Mouse (Mus musculus) embryonic facial prominence, embryonic 13.5 days (tissue): ENCODE results near the gene Zscan25. TPM values are rescaled to one million over a fixed set of nuclear protein-coding genes. Genes with fewer than 3 reads are reported as not detected.
A peak's percentile ranks its signal among the peaks of the same experiment; 100 is the strongest.
"Not testable (repeated sequence)": the region's sequence is repeated elsewhere in the genome, so short reads cannot be mapped to it uniquely, and the experiment has no call there.

Source experiments
- ATAC-seq: fragments of 200-750 bp; cut with Nextera tagmentation; 2 replicates; pipeline ENCODE4 v1.8.0; 2017; ENCODE audit warnings: low read depth; ENCODE audit not compliant: insufficient number of reproducible peaks, insufficient read depth, low FRiP score, low TSS enrichment
- H3K27ac ChIP-seq: fragments of 300-500 bp; sonication (generic); 2 replicates; pipeline ENCODE4 v1.5.1; 2015; ENCODE audit warnings: moderate library complexity, mild to moderate bottlenecking, inconsistent platforms
- H3K27me3 ChIP-seq: fragments of 300-500 bp; sonication (generic); 2 replicates; pipeline ENCODE4 v1.6.1; 2015; ENCODE audit warnings: mild to moderate bottlenecking, inconsistent platforms
- H3K36me3 ChIP-seq: fragments of 300-500 bp; sonication (generic); 2 replicates; pipeline ENCODE4 v1.6.1; 2015; ENCODE audit warnings: mild to moderate bottlenecking, inconsistent platforms
- H3K4me1 ChIP-seq: fragments of 300-500 bp; sonication (generic); 2 replicates; pipeline ENCODE4 v1.6.1; 2015; ENCODE audit warnings: inconsistent platforms
- H3K4me2 ChIP-seq: fragments of 300-500 bp; sonication (generic); 2 replicates; pipeline ENCODE4 v1.6.1; 2015; ENCODE audit warnings: moderate library complexity, mild to moderate bottlenecking, inconsistent platforms
- H3K4me3 ChIP-seq: fragments of 300-500 bp; sonication (generic); 2 replicates; pipeline ENCODE4 v1.5.1; 2015; ENCODE audit warnings: mild to moderate bottlenecking, inconsistent platforms
- H3K9ac ChIP-seq: fragments of 300-500 bp; sonication (generic); 2 replicates; pipeline ENCODE4 v1.6.1; 2015; ENCODE audit warnings: mild to moderate bottlenecking, inconsistent platforms
- H3K9me3 ChIP-seq: fragments of 300-500 bp; sonication (generic); 2 replicates; pipeline ENCODE4 v1.6.1; 2016; ENCODE audit warnings: inconsistent platforms
- WGBS: fragments of 180-500 bp; shearing (Covaris S2); methylation state at CpG from one replicate; pipeline ENCODE4 v1.1.7; 2015; ENCODE audit warnings: mixed read lengths; 5-methylcytosine and 5-hydroxymethylcytosine counted together
- polyA plus RNA-seq: library from polyadenylated mRNA; unstranded; fragments of >200 nt; fragmentation: Nextera tagmentation; extraction: Ambion mirVana; gene quantifications from 2 replicates; pipeline ENCODE4 v1.2.1, GENCODE M21; 2015

Gene Zscan25
- polyA plus RNA-seq: 0.80 and 0.83 TPM in 2 replicates

DNA sequence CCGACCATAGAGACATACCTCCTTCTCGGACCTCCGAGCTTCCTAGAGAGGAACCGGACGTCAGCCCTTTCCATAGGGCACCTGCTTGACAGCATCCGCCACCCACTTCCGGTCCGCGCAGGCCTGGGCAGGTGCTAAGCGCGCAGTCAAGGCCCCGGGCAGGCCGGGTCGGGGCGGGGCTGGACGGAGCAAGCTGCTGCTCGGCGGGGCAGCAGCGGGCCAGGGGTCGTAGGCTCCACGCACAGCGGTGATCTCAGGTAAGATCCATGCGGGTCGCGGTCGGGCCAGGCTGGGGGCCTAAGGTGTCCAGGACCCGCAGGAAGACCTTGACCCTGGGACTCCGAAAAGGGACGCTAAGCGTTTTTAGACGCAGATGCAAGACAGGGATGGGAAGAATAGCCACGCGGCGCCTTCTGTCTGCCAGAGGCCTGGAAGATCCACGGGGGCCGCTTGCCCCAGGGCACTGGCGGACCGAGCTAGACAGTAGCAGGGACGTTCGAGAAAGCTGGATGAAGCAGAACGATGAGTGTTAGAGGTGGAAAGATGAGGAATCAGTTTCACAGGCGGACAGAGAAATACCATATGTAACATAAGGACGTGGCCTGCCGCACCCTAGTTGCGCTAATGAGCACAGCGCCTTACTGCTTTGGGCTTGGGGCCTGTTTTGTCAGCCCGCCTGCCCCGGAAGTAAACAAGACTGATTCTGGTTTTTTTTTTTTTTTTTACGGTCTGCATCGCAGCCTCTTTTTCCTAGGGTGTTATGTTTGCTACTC is at the start of gene Zscan25:
Gene Zscan25, plus strand, starts transcription at position 130 of the 773 bp plus-strand sequence.
- H3K36me3 ChIP-seq: peaks cover 33% of the 10 kb centered on the region
- no peaks in the 10 kb centered on the region for H3K9me3 ChIP-seq
- H3K4me1 ChIP-seq: peaks cover 8% of the 10 kb centered on the region; the same call in 1 of the 2 replicates
- peak; percentile 97 for ATAC-seq
- under 1% methylated on average over 50 of the region's 50 CpGs for WGBS
- H3K4me3 ChIP-seq: peak within 1 kb of the TSS; percentile 90
- H3K27ac ChIP-seq: peak within 1 kb of the TSS; percentile 85
- H3K27me3 ChIP-seq: no peaks in the 10 kb centered on the region
- H3K4me2 ChIP-seq: peak within 1 kb of the TSS; percentile 83
- H3K9ac ChIP-seq: peak within 1 kb of the TSS; percentile 92

DNA sequence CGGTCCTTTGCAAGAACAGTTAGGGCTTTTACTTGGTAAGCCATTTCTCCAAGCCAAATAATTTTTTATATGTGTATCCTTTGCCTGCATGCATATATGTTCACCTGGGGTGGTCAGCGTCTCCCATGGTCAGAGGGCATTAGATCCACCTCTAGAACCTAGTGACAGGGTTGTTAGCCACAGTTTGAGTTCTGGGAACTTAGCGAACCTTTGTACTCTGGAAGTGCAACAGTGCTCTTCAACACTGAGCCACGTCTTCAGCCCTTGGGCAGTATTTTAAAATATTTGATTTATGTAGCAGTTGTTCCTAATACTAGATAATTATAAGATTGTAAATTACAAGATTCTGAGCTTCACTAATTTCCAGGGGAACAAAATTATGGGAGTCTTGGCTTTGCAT is 49.7 kb upstream of the Zscan25 start:
- H3K4me3 ChIP-seq: peak overlapping the region; percentile 99
- no peak overlapping the region for H3K9ac ChIP-seq
- H3K9me3 ChIP-seq: no peaks in the 10 kb centered on the region
- no peaks in the 10 kb centered on the region for H3K27me3 ChIP-seq
- 82% methylated on average over 4 of the region's 4 CpGs for WGBS
- H3K36me3 ChIP-seq: peaks cover 25% of the 10 kb centered on the region
- H3K4me2 ChIP-seq: peak overlapping the region; percentile 79
- peaks cover 16% of the 10 kb centered on the region for H3K4me1 ChIP-seq
- H3K27ac ChIP-seq: peak overlapping the region; percentile 85
- ATAC-seq: no peak

- Histone ChIP-seq H3K9me3 (no peaks in the 10 kb centered on the region), H3K4me2 (peak within 1 kb of the TSS; percentile 79), H3K36me3 (peaks cover 30% of the 10 kb centered on the region), H3K27me3 (no peaks in the 10 kb centered on the region), H3K4me1 (peaks cover 16% of the 10 kb centered on the region), H3K9ac (peak within 1 kb of the TSS; percentile 99), H3K4me3 (peak within 1 kb of the TSS; percentile 99), H3K27ac (peak within 1 kb of the TSS; percentile 85)
- peak; percentile 95 for ATAC-seq
- WGBS: under 1% methylated on average over 42 of the region's 42 CpGs
Observed at GRCm38 (mm10) chr5:145231367-145231871, 48.9 kb upstream of the Zscan25 start, which contains the start of gene Zfp655. Gene Zfp655, plus strand, starts transcription at chr5:145231715.

GRCm38 (mm10) chr5:145231893-145232411 is 48.3 kb upstream of the Zscan25 start:
- Histone ChIP-seq H3K4me3 (peak overlapping the region; percentile 99), H3K9me3 (no peaks in the 10 kb centered on the region), H3K4me1 (peaks cover 16% of the 10 kb centered on the region), H3K36me3 (peaks cover 34% of the 10 kb centered on the region), H3K27me3 (no peaks in the 10 kb centered on the region), H3K4me2 (peak overlapping the region; percentile 79), H3K9ac (peak overlapping the region; percentile 99), H3K27ac (peak overlapping the region; percentile 85)
- WGBS: under 1% methylated on average over 49 of the region's 49 CpGs
- peak; percentile 63 for ATAC-seq

- Histone ChIP-seq H3K4me3 (no peak overlapping the region), H3K9ac (no peak overlapping the region), H3K36me3 (peaks cover 58% of the 10 kb centered on the region), H3K4me2 (no peak overlapping the region), H3K27ac (no peak overlapping the region), H3K9me3 (no peaks in the 10 kb centered on the region), H3K27me3 (no peaks in the 10 kb centered on the region), H3K4me1 (peaks cover 16% of the 10 kb centered on the region)
- no peak for ATAC-seq
Observed at GRCm38 (mm10) chr5:145234636-145235035, 45.7 kb upstream of the Zscan25 start.

DNA sequence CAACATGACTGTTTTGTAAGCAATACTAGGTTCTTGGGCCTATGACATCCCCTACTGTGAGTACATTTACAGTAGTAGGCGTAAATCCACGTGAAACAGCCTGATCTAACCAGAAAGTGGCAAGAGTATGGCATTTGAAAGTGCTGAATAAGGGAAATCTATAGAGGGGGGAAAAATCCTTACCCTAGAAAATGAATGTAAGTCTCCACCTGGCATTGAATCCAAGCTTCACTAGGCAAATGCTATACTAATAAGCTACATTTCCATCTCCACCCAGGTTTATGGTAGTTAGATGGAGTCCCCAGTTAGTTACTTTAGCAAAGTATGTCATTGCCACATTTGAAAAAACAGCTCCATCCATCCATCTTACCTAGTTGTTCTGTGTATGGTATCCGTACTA is 30.8 kb upstream of the Zscan25 start:
- Histone ChIP-seq H3K9me3 (no peaks in the 10 kb centered on the region), H3K4me1 (no peaks in the 10 kb centered on the region), H3K4me3 (no peak overlapping the region), H3K4me2 (no peak overlapping the region), H3K27me3 (no peaks in the 10 kb centered on the region), H3K36me3 (peaks cover 65% of the 10 kb centered on the region), H3K27ac (no peak overlapping the region), H3K9ac (no peak overlapping the region)
- ATAC-seq: no peak
- WGBS: 95% methylated on average over 3 of the region's 3 CpGs

DNA sequence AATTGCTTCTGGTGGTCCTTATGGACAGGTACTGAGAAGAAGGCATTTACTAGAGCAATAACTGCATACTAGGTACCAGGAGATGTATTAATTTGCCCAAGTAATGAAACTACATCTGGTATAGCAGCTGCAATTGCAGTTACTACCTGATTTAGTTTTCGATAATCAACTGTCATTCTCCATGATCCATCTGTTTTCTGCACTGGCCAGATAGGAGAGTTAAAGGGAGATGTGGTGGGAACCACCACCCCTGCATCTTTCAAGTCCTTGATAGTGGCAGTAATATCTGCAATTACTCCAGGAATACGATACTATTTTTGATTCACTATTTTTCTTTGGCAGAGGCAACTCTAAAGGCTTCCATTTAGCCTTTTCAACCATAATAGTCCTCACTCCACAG is 6.7 kb upstream of the Zscan25 start:
- H3K27me3 ChIP-seq, H3K4me2 ChIP-seq, H3K36me3 ChIP-seq, H3K27ac ChIP-seq, H3K9ac ChIP-seq, H3K4me1 ChIP-seq, H3K9me3 ChIP-seq, H3K4me3 ChIP-seq, ATAC-seq: not testable (repeated sequence)
- WGBS: 82% methylated on average over 2 of the region's 2 CpGs

- Histone ChIP-seq H3K27ac (no peak overlapping the region), H3K4me1 (peaks cover 8% of the 10 kb centered on the region; the same call in 1 of the 2 replicates), H3K4me3 (peak overlapping the region; percentile 90), H3K36me3 (peaks cover 27% of the 10 kb centered on the region), H3K27me3 (no peaks in the 10 kb centered on the region), H3K9ac (no peak overlapping the region), H3K4me2 (peak overlapping the region; percentile 83), H3K9me3 (no peaks in the 10 kb centered on the region)
- 98% methylated on average over 2 of the region's 2 CpGs for WGBS
- no peak for ATAC-seq
Observed at GRCm38 (mm10) chr5:145279948-145280347, 352 bp upstream of the Zscan25 start.

- Histone ChIP-seq H3K9me3 (no peaks in the 10 kb centered on the region), H3K4me2 (no peak overlapping the region), H3K4me1 (no peaks in the 10 kb centered on the region), H3K27ac (no peak overlapping the region), H3K36me3 (peaks cover 94% of the 10 kb centered on the region), H3K9ac (no peak overlapping the region), H3K4me3 (no peak overlapping the region), H3K27me3 (no peaks in the 10 kb centered on the region)
- ATAC-seq: no peak
- 96% methylated on average over 5 of the region's 5 CpGs for WGBS
Observed at GRCm38 (mm10) chr5:145288382-145288781, 8.1 kb downstream of the Zscan25 start.

GRCm38 (mm10) chr5:145290697-145291096 is 10.4 kb downstream of the Zscan25 start:
- 96% methylated on average over 16 of the region's 16 CpGs for WGBS
- H3K4me2 ChIP-seq: no peak overlapping the region
- no peaks in the 10 kb centered on the region for H3K4me1 ChIP-seq
- H3K36me3 ChIP-seq: peaks cover 86% of the 10 kb centered on the region
- H3K9me3 ChIP-seq: 0 out of 2 replicates have a peak, but pooled peaks cover 2% of the 10 kb centered on the region
- H3K9ac ChIP-seq: no peak overlapping the region
- no peak for ATAC-seq
- no peak overlapping the region for H3K27ac ChIP-seq
- H3K4me3 ChIP-seq: no peak overlapping the region
- H3K27me3 ChIP-seq: no peaks in the 10 kb centered on the region

DNA sequence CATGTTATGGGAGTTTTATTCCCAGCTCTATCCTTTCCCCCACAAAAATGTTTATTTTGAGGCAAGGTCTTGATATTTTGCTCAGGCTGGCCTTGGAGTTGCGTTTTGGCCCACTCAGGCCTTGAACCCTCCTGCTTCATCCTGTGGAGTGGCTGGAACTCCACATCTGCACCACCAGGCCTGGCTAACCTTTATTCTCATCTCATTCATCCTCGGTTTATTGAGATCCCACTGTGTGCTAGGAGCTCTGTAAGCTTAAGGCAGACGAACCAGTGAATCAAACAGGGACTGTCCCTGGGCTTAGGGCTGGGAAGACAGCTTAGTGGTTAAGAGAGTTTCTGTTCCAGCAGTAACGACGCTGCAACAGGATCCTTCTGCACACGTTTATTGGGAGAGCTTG is 12.1 kb downstream of the Zscan25 start:
- 93% methylated on average over 6 of the region's 6 CpGs for WGBS
- H3K36me3 ChIP-seq: peaks cover 71% of the 10 kb centered on the region
- ATAC-seq: no peak

GRCm38 (mm10) chr5:145300469-145300868 is 20.2 kb downstream of the Zscan25 start:
- Histone ChIP-seq H3K4me3 (no peak overlapping the region), H3K4me2 (no peak overlapping the region), H3K36me3 (no peaks in the 10 kb centered on the region), H3K4me1 (no peaks in the 10 kb centered on the region), H3K9ac (no peak overlapping the region), H3K27me3 (no peaks in the 10 kb centered on the region), H3K9me3 (no peaks in the 10 kb centered on the region; the same call in 1 of the 2 replicates), H3K27ac (no peak overlapping the region)
- no peak for ATAC-seq

More for the DNA sequence above, 12.1 kb downstream of the Zscan25 start:
- H3K9ac ChIP-seq: no peak overlapping the region
- H3K9me3 ChIP-seq: 0 out of 2 replicates have a peak, but pooled peaks cover 2% of the 10 kb centered on the region
- H3K4me1 ChIP-seq: no peaks in the 10 kb centered on the region
- H3K4me3 ChIP-seq: no peak overlapping the region
- H3K27ac ChIP-seq: no peak overlapping the region
- H3K4me2 ChIP-seq: no peak overlapping the region
- H3K27me3 ChIP-seq: no peaks in the 10 kb centered on the region
